Mouse (Mus musculus) T-helper 2 cell (primary cell): ENCODE measurements around the gene Fndc3b.

Source experiments
- in situ Hi-C: fragments of 300-600 bp; cut with MboI, MseI; formaldehyde crosslinking; loops from one replicate; pipeline ENCODE4 v1.15.1; 2025; ENCODE audit warnings: high pct_unique_total_duplicates

Gene Fndc3b

GRCm38 (mm10) chr3:27624974-27625591 lies 86.0 kb downstream of the Fndc3b start:
- in situ Hi-C loops: no loop called here

- in situ Hi-C loops: no loop called here
These were observed 88.7 kb downstream of the Fndc3b start for GRCm38 (mm10) chr3:27622451-27622850.

- in situ Hi-C loops: no loop called here
These were observed 89.9 kb downstream of the Fndc3b start for GRCm38 (mm10) chr3:27621176-27621575.

GRCm38 (mm10) chr3:27617733-27618132 lies 93.4 kb downstream of the Fndc3b start:
- in situ Hi-C loops: no loop called here

GRCm38 (mm10) chr3:27617237-27617499 lies 93.9 kb downstream of the Fndc3b start:
- in situ Hi-C loops: no loop called here

GRCm38 (mm10) chr3:27616421-27617236 lies 94.5 kb downstream of the Fndc3b start:
- in situ Hi-C loops: no loop called here

- in situ Hi-C loops: no loop called here
These were observed 95.6 kb downstream of the Fndc3b start for GRCm38 (mm10) chr3:27615479-27615878.

GRCm38 (mm10) chr3:27613828-27614227 lies 97.3 kb downstream of the Fndc3b start:
- in situ Hi-C loops: no loop called here

GRCm38 (mm10) chr3:27613011-27613410 lies 98.1 kb downstream of the Fndc3b start:
- in situ Hi-C loops: no loop called here

- in situ Hi-C loops: no loop called here
These were observed 99.1 kb downstream of the Fndc3b start for GRCm38 (mm10) chr3:27611986-27612385.

GRCm38 (mm10) chr3:27610547-27610946 lies 100.6 kb downstream of the Fndc3b start:
- in situ Hi-C loops: no loop called here

GRCm38 (mm10) chr3:27610089-27610488 lies 101.0 kb downstream of the Fndc3b start:
- in situ Hi-C loops: no loop called here

- in situ Hi-C loops: no loop called here
These were observed 103.3 kb downstream of the Fndc3b start for GRCm38 (mm10) chr3:27607796-27608151.

- in situ Hi-C loops: no loop called here
These were observed 103.9 kb downstream of the Fndc3b start for GRCm38 (mm10) chr3:27607081-27607795.

GRCm38 (mm10) chr3:27606626-27607025 lies 104.5 kb downstream of the Fndc3b start:
- in situ Hi-C loops: no loop called here

GRCm38 (mm10) chr3:27605613-27606012 lies 105.5 kb downstream of the Fndc3b start:
- in situ Hi-C loops: no loop called here

GRCm38 (mm10) chr3:27605081-27605480 lies 106.0 kb downstream of the Fndc3b start:
- in situ Hi-C loops: no loop called here

- in situ Hi-C loops: no loop called here
These were observed 106.5 kb downstream of the Fndc3b start for GRCm38 (mm10) chr3:27604629-27605028.

- in situ Hi-C loops: no loop called here
These were observed 107.0 kb downstream of the Fndc3b start for GRCm38 (mm10) chr3:27603905-27604620.

- in situ Hi-C loops: no loop called here
These were observed 110.5 kb downstream of the Fndc3b start for GRCm38 (mm10) chr3:27600645-27601044.

GRCm38 (mm10) chr3:27600197-27600596 lies 110.9 kb downstream of the Fndc3b start:
- in situ Hi-C loops: no loop called here
